Mouse (Mus musculus) brown adipose tissue, adult 24 weeks (tissue): ENCODE results near the gene Hoxc8. TPM values are rescaled to one million over a fixed set of nuclear protein-coding genes. Genes with fewer than 3 reads are reported as not detected.

Experiments
- H3K27ac ChIP-seq: fragments of 200-500 bp; replicated peaks from 2 replicates; pipeline ENCODE4 v1.5.1; 2012; ENCODE audit warnings: low read depth, mild to moderate bottlenecking, low read length
- H3K4me1 ChIP-seq: fragments of 200-500 bp; 2 replicates; pipeline ENCODE4 v1.6.1; 2012; ENCODE audit warnings: low read length, mixed read lengths; ENCODE audit not compliant: control insufficient read depth, insufficient read depth, insufficient read length
- H3K4me3 ChIP-seq: fragments of 200-500 bp; 2 replicates; pipeline ENCODE4 v1.5.1; 2012; ENCODE audit warnings: low read depth, mild to moderate bottlenecking, low read length, moderate library complexity; ENCODE audit not compliant: insufficient read depth
- polyA plus RNA-seq: library from polyadenylated mRNA; stranded (reverse); fragments of >200 nt; gene quantifications from 2 replicates; pipeline ENCODE4 v1.2.4, GENCODE M21; 2012; ENCODE audit not compliant: missing spikeins, insufficient read depth, insufficient read length

Gene Hoxc8
- polyA plus RNA-seq, 1 experiment: 8.9 TPM

DNA sequence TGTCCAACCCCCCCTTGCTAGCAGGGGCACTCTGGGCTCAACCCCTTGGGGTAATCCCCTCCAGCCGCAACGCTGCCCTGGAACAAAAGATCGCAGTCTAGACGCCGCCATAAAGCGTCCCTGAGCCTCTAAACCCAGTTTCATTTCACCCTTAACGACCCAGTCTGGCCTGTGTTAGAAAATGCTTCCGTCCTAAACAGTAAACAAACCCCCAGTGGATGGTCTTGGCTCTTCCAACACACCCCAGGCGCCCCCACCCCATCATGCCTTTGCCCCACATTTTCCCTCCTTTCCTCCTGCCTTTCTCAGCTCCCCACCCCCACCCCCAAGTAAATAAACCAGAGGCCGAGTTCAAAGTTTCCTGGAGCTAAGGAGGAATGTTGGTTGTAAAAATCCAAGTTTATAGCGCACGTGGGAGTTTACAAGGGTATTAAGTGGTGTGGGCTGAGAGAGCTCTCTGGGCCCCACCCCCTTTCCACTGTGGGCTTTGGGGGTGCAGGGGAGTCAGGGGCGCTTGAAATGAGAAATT, 30.7 kb upstream of the Hoxc8 start:
- Histone ChIP-seq H3K4me1 (no peaks in the 10 kb centered on the region), H3K4me3 (no peak overlapping the region), H3K27ac (no peak overlapping the region)

DNA sequence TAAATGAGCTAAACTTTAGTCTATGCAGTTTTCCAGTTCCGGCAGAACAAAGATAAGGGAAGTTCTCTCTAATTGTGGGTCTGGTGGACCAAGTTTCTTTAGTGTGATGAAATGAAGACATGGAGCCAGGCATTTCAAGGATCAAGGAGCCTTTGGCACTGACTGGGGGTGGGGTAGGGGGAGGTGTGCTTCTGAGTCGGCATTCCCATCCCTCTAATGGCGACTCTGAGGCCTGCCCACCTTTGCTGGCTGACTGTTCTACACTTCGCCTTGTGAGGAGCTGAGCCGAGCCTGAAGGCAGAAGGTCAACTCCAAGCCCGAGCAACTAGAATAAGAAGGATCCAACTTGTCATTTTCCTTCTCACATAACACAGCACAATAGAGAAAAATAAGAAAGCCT, 28.7 kb upstream of the Hoxc8 start:
- Histone ChIP-seq H3K4me3 (no peak overlapping the region), H3K4me1 (no peaks in the 10 kb centered on the region), H3K27ac (no peak overlapping the region)

DNA sequence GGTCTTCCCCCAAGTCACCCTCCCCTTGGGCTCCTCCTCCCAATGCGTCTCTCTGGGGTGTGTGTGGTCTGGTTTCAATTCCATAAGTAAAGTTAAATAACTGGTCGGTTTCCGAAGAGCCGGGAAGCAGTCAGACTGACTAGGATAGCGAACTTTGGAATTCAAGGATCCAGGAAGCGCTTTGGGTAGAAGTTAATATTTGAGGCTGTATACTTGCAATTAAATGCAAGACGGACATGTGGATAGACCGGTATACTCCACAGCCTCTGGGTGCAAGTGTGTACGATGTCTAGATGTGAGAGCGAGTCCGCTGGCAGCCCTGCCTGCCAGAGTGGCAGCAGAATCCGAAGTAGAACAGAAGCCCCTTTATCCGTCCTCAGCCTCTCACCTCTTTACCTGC, 27.9 kb upstream of the Hoxc8 start:
- H3K4me3 ChIP-seq: no peak overlapping the region
- no peak overlapping the region for H3K27ac ChIP-seq
- no peaks in the 10 kb centered on the region for H3K4me1 ChIP-seq

DNA sequence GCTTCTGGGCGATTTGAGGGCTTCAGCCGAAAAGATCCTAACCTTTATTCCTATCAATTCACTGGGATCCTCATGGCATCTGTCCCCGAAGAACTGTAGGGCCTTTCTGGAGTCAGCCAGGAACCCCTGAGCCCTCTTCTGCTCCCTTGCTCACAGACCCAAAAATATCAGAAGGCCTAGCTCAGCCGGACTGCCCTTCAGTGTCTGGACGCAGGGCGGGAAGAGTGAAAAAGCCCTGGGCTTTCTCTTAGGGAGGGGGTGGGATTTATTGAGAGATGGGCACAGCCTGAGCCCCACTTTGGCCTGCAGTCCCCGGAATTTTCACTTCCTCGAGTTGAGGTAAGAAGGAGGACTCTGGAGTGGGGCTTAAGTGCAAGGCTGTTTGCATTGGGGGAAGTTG, 27.1 kb upstream of the Hoxc8 start:
- Histone ChIP-seq H3K4me3 (no peak overlapping the region), H3K27ac (no peak overlapping the region), H3K4me1 (no peaks in the 10 kb centered on the region)

DNA sequence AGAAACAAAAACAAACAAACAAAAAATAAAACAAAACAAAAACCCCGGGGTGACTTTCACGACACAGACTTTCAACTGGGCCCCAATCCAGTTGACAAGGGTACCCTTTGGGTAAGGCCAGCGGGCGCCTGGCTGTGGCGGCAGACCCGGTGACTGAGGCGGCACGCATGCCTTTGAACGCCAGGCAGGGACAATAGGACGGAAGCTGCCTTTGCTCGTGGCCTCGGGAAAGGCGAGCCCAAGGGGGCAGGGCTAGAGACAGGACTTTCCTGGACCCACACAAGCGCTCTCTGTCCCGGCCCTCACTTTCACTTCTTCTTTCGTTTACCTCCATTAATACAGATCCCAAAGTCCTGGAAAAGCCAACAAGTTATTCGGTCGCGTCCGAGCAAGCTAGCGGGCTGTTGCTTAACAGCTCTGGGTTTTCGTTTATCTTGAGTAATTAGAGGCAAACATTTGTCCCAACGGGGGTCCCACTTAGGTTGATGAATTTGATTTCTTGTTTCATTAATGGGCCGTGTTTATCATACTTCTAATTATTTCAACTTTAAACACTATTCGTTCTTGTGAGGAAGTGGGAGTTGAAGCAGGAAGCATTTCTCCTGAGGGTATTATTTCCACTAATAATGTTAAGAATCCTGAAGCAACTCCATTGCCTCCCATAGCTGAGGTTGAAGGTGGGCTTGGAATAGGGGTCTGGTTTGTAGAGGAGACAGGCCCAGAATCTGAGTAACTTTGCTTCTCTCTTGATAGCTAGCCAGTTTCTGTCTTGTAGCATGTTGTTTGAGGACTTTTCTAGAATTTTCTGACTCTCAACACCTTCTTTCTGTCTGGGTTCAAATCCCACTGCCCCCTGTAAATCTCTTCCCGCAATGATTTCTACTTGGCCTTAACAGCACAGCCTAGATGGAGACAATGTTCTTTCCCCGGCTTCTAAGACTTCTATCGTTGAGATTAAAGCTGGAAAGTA, 26.5 kb upstream of the Hoxc8 start:
- H3K4me3 ChIP-seq: no peak overlapping the region
- no peaks in the 10 kb centered on the region for H3K4me1 ChIP-seq

DNA sequence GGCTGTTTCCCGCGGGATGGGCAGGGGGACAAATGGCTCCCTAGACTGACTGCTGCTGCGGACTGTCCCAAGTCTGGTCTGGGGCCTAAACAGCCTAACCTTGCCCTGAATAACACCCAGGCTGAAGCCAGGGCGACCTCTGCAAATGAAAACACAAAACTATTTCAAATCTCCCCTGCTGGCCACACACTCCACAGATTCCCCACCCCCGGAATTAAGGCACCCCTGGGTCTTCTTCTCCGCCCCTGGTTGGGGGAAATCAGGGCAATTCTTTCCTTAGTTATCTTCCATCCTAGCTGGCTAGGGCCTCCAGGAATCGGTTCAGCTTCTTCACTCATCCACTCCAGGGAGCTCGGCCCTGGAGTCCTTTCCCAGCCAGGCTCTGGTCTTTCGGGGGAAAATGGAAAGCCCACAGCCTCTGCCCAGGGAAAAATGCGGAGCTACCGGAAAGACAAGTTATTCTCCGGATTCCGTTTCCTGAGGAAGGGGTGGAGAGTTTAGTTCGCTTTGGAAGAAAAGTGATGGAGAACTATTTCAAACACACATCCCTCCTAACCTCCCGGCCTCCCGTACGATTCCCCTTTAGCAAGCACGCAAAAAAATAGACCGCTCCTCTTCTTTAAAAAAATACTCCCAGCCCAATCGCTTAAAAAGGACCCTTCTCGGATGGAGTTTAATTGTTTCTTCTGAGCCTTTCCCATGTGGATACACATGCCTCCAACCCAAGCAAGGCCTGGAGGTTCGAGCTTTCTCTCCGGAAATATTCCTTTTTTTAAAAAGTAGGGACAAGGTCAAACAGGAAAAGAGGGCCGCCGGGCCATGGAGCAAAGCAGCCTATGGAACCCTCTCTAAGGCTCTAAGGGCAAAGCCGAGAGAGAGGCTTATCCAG, 25.2 kb upstream of the Hoxc8 start:
- H3K27ac ChIP-seq: no peak overlapping the region
- H3K4me1 ChIP-seq: no peaks in the 10 kb centered on the region
- no peak overlapping the region for H3K4me3 ChIP-seq

More for the DNA sequence above, 26.5 kb upstream of the Hoxc8 start:
- no peak overlapping the region for H3K27ac ChIP-seq

DNA sequence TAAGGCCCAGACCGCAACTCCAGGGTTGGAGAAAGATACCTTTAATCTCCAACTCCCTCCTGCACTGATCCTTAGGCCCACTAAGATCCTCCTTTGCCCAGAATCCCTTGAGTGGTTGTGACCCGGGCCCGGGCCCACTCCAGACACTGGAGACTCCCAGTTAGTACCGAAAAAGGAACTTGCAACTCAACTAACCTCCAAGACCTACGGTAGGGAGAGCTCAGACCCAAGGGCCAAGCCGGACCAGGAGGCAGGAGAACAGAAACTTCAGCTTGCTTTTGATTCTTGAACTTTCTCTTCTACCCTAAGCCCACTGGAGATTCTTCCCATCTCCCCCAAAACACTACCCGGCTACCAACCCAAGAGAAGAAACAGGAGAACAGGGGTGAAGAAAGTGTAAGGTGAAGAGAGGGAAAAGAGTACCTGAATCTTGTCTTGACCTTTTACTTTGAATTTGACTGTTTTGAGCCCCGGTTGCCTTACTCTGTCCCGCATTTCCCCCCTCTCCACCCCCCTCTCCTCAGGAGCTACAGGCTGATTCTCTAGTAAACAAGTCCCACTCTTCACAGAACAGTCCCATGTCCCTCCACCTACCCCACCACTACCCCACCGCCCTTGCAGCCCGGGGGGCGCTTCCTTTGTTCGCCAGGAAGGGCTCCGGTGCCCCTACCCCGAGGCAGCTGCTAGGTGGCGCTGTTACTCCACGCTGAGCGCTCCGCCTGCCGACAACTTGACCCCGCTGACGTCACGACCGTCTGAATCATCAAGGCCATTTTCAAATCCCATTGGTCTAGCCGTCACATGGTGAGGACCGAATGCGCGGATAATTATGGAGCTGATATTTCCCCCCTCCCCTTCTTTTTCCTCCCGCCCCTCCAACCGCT, 24.3 kb upstream of the Hoxc8 start:
- Histone ChIP-seq H3K27ac (no peak overlapping the region), H3K4me1 (no peaks in the 10 kb centered on the region), H3K4me3 (no peak overlapping the region)

DNA sequence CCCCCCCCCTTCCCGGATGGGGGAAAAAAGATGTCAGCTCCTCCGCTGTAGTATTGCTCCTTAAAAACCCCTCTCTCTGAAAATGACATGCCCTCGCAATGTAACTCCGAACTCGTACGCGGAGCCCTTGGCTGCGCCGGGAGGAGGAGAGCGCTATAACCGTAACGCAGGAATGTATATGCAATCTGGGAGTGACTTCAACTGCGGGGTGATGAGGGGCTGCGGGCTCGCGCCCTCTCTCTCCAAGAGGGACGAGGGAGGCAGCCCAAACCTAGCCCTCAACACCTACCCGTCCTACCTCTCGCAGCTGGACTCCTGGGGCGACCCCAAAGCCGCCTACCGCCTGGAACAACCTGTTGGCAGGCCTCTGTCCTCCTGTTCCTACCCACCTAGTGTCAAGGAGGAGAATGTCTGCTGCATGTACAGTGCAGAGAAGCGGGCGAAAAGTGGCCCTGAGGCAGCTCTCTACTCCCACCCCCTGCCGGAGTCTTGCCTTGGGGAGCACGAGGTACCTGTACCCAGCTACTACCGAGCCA, 23.6 kb upstream of the Hoxc8 start, which contains the start of gene Hoxc10:
Hoxc10 (plus strand) TSS at position 21 of the 536 bp plus-strand sequence.
- Histone ChIP-seq H3K27ac (no peak within 1 kb of the TSS), H3K4me3 (no peak within 1 kb of the TSS), H3K4me1 (no peaks in the 10 kb centered on the region)

DNA sequence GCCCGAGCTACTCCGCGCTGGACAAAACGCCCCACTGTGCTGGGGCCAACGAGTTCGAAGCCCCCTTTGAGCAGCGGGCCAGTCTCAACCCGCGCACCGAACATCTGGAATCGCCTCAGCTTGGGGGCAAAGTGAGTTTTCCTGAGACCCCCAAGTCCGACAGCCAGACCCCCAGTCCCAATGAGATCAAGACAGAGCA, 23.2 kb upstream of the Hoxc8 start, which contains the start of gene Hoxc5:
Hoxc5 (plus strand) TSS at position 132 of the 199 bp plus-strand sequence.
- Histone ChIP-seq H3K4me1 (no peaks in the 10 kb centered on the region), H3K27ac (no peak within 1 kb of the TSS), H3K4me3 (no peak within 1 kb of the TSS)

DNA sequence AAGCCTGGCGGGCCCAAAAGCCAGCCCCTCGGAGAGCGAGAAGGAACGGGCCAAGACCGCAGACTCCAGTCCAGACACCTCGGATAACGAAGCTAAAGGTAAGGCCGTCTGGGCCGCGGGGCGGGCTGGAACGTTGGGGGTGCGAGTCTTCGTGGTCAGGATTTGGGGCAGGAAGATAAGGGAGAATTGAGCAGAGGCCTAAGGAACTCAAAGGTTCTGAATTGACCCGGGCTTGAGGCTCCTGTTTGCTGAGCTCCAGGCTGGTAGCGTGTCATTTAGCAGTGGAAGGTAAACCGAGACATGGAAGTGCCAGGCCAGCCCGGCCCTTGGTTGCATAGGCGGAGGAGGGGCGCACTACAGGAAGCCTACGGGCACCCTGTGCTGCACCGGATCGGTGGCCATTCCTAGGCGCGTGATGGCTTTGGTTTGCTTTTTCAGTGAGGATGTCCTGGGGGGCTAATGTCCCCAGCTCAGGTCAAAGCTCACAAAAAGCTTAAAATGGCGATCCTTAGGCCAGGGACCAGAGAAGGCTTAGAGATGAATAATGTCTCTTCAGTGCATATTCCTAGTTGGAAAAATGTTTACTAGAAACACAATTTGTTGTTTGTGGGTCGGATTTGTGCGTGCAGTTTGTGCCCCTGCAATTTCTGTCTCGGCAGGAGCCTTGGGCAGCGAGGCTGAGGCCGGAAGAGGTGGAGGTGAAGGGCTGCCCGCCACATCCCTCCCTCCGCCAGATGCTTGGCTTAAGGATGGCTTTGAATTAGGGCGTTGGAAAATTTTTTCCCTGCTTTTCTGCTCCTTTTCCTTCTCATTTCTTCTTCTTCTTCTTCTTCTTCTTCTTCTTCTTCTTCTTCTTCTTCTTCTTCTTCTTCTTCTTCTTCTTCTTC, 22.7 kb upstream of the Hoxc8 start:
- Histone ChIP-seq H3K4me3 (no peak overlapping the region), H3K27ac (no peak overlapping the region), H3K4me1 (no peaks in the 10 kb centered on the region)

DNA sequence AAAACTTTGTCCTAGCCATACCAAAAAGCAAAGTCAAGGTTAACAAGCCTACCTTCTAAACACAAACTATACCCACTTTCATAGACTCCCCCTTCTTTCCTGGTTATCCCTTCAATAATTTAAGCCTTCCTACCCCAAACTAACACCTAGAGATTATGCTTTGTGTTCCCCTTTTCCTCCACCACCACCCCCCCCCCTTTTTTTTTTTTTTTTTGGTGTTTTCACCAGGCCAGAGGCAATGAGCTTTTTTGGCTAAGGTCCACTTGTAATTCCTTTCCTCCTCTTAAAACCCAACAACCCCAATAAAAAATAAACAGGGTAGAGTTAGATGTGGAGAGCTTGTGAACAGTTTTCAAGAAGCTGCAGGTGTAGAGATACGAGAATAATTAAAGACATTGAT, 21.1 kb upstream of the Hoxc8 start:
- Histone ChIP-seq H3K4me3 (no peak overlapping the region), H3K4me1 (no peaks in the 10 kb centered on the region), H3K27ac (no peak overlapping the region)

DNA sequence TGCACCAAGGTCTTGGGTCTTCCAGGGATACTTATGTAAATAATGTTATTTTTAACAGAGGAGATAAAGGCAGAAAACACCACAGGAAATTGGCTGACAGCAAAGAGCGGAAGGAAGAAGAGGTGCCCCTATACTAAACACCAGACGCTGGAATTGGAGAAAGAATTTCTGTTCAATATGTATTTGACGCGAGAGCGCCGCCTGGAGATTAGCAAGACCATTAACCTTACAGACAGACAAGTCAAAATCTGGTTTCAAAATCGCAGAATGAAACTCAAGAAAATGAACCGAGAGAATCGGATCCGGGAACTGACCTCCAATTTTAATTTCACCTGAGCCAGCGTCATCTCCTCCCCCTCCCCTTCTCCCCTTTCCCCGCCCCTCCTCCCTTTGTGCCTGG, 19.7 kb upstream of the Hoxc8 start:
- Histone ChIP-seq H3K27ac (no peak overlapping the region), H3K4me3 (no peak overlapping the region), H3K4me1 (no peaks in the 10 kb centered on the region)

DNA sequence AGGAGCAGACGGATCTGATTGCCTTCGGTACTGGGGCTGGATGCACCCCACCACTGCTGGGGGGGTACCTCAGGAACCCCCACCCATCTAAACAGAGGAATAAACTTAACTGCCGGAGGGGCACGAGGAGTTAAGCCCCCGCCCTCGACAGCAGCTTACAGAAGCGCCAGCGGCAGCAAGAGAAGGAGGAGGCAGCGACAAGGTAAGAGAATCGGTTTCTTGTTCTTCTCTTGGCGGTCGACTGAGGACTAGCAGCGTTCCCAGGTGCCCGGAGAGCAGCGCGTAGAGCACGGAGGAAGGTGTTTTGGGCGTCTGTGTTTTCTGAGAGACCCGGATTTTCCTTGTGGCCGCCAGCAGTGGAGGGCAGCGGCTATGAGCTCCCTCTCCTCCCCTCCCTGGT, 18.2 kb upstream of the Hoxc8 start:
- Histone ChIP-seq H3K4me1 (no peaks in the 10 kb centered on the region), H3K4me3 (no peak overlapping the region), H3K27ac (no peak overlapping the region)

DNA sequence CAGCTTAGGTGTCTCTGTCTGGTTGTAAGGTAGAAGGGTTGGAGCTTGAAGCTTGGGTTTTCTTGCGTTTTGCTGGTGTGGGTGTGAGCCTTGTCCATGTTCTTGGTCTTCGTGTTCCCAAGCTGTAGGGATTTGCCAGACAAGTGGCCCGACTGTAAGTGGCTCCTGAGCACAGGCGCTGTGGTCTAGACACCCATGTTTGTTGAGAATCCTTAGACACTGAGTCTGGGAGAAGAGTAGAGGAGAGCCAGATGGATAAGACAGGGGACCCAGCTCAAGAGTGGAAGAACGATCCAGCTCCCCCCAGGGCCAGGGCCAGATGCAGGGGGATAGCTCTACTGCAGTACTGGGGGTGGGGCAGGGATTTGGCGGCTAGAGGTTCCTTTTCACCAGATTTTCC, 17.7 kb upstream of the Hoxc8 start:
- Histone ChIP-seq H3K27ac (no peak overlapping the region), H3K4me1 (no peaks in the 10 kb centered on the region), H3K4me3 (no peak overlapping the region)
